Mouse (Mus musculus) lung, adult 2 months (tissue): ENCODE measurements at regions not wholly inside any gene's neighbourhood (a gene's known extent, or its start where the extent isn't known, plus 50 kb on each side); places are given as distances from the start of the nearest gene placed in this dataset.

Source experiments
- CTCF ChIP-seq: fragments of 200-500 bp; IDR thresholded peaks from 2 replicates; pipeline ENCODE4 v1.5.1; 2011; ENCODE audit warnings: mild to moderate bottlenecking, low read length, control low read depth; ENCODE audit not compliant: insufficient read depth
- POLR2A ChIP-seq: fragments of 200-500 bp; IDR thresholded peaks from 2 replicates; pipeline ENCODE4 v1.6.1; 2011; ENCODE audit warnings: low read depth, mild to moderate bottlenecking, control low read depth, low read length, borderline replicate concordance; ENCODE audit errors: extremely low read depth

DNA sequence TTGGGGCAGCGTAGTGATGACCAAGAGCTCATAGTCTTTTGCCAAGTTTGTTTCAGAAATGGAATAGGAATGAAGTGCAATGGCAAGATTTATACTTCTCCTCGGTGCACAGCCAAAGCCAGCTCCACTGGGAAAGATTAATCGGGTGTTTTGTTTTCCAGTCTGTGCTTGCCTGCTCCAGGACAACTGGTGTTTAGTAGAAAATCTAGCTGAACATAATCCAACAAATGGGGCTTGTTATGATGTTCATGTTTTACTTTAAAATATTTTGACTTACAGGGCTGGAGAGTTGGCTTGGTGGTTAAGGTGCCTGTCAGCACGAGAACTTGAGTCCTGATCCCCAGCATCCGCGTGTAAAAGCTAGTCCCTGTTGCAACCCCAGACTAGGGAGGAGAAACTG lies 60.6 kb upstream of the Rfpl4b start:
- TF ChIP-seq CTCF (no peak), POLR2A (no peak)
